Comparison of ENCODE assay signal across 9 mouse cellular contexts in the genomic region with DNA sequence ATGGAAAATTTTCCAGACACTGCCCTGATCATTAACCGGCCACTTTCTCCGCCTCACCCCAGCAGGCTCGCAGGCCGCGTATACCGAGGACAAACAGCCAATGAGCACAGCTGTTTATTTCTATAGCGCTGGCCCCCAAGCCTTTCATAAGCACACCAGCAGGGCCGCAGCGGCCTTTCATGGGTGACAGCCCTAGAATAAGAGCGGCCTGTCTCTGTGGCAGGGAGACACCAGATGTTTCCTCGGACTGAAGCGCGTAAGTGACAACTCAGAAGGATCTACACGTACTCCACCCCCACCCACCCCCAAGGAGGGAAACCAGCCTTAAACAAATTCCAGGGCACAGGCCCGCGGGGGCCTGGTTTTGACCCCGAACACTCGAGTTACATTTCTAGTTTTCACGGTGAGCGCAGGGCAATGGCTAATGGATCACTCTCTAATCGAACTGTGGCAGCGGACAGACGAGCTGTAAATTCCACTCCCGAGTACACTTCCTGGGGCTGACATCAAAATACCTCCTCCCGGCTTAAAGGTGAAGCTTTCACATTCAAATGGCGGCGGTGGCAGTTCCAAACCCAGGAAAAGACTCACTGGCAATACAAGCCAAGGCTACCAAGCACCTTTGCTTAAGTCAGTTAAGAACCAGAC. TPM values are rescaled to one million over a fixed set of nuclear protein-coding genes. Genes with fewer than 3 reads are reported as not detected.
DNase-seq lines count a peak whose midpoint lies in the region; ATAC-seq lines count a peak whose summit lies in the region.
"Had no signal": no experiment of that assay in that cellular context is flagged by ENCODE, and none has a peak within 500 bp of the region (broad histone marks: within the 10 kb centered on the region; RNA-seq: fewer than 3 reads in every experiment).

No protein-coding gene starts in this region.

- H3K9me3 ChIP-seq in heart, embryonic 16.5 days (replicated peaks; ENCODE audit: control insufficient read depth, low read length): 0 out of 2 replicates have a peak, but pooled peaks cover 2% of the 10 kb centered on the region
- H3K9me3 ChIP-seq in intestine, embryonic 16.5 days (ENCODE audit: control insufficient read depth, low read length): no peaks in the 10 kb centered on the region; the same call in 1 of the 2 replicates

- H3K36me3 ChIP-seq in heart, embryonic 16.5 days (ENCODE audit: control insufficient read depth, insufficient read depth): no peaks in the 10 kb centered on the region; the same call in 1 of the 2 replicates
- peaks cover 4% of the 10 kb centered on the region; the same call in 1 of the 2 replicates for H3K36me3 ChIP-seq in intestine, embryonic 16.5 days (ENCODE audit: control insufficient read depth, insufficient read depth, low read length)

- no peaks in the 10 kb centered on the region for H3K27me3 ChIP-seq in heart, embryonic 16.5 days (ENCODE audit: control insufficient read depth, insufficient read depth, low read length)
- H3K27me3 ChIP-seq in intestine, embryonic 16.5 days (replicated peaks; ENCODE audit: control insufficient read depth, insufficient read depth, low read length): no peaks in the 10 kb centered on the region

- peak overlapping the region; percentile 45 for H3K4me2 ChIP-seq in heart, embryonic 16.5 days (ENCODE audit: low read depth, low read length)
- H3K4me2 ChIP-seq in intestine, embryonic 16.5 days (ENCODE audit: low read depth, low read length): peak overlapping the region; percentile 11; the same call in 1 of the 2 replicates

- intact Hi-C loops in gastrocnemius, postnatal 36 days (cut with DNase I): loop anchor here (5.0 kb wide), 1 partner anchor 178 kb away; no protein-coding TSS in a partner anchor

- DNase-seq in heart, adult 9 months (ENCODE audit: low spot score in 2 of 2): no peak
- peak; percentile 69 for DNase-seq in embryo, embryonic 9.5 days (ENCODE audit: extremely low spot score)
- DNase-seq in neural tube, embryonic 10.5 days (ENCODE audit: extremely low spot score, low spot score): peak; percentile 71
- no peak for DNase-seq in gastrocnemius, postnatal 36 days
- no peak for DNase-seq in cerebellum, postnatal 10 days
- DNase-seq in adrenal gland, postnatal 10 days: no peak
- DNase-seq: heart, postnatal 14 days had no signal

- ATAC-seq in heart, embryonic 16.5 days (replicated peaks; ENCODE audit: extremely low read depth, insufficient read depth, low FRiP score): no peak
- peak; percentile 47; the same call in 1 of the 2 replicates for ATAC-seq in intestine, embryonic 16.5 days

- no peak overlapping the region for H3K27ac ChIP-seq in heart, embryonic 16.5 days (ENCODE audit: low read length)
- H3K27ac ChIP-seq in intestine, embryonic 16.5 days (ENCODE audit: low read length): no peak overlapping the region

- 28% methylated on average over 27 of the region's 27 CpGs for WGBS in heart, embryonic 16.5 days
- WGBS in intestine, embryonic 16.5 days: 18% methylated on average over 27 of the region's 27 CpGs

- H3K4me3 ChIP-seq in heart, embryonic 16.5 days (ENCODE audit: low read length): no peak overlapping the region
- H3K4me3 ChIP-seq in intestine, embryonic 16.5 days (ENCODE audit: low read length): no peak overlapping the region

- peak overlapping the region; percentile 31; the same call in 1 of the 2 replicates for H3K9ac ChIP-seq in heart, embryonic 16.5 days (ENCODE audit: low read length)
- H3K9ac ChIP-seq in intestine, embryonic 16.5 days (ENCODE audit: low read depth, low read length): no peak overlapping the region

- peaks cover 3% of the 10 kb centered on the region for H3K4me1 ChIP-seq in heart, embryonic 16.5 days (ENCODE audit: control insufficient read depth, insufficient read depth, low read length)
- peaks cover 2% of the 10 kb centered on the region; the same call in 1 of the 2 replicates for H3K4me1 ChIP-seq in intestine, embryonic 16.5 days (ENCODE audit: control insufficient read depth, insufficient read depth, low read length)

RNA-seq across cellular contexts. Expression of a gene that starts 47.7 kb away (rescaled TPM):
- polyA plus RNA-seq in heart, embryonic 16.5 days (2015; fragmentation: Nextera tagmentation; extraction: Ambion mirVana): 11.4 and 12.5 TPM in 2 replicates
- 24.9 and 28.0 TPM in 2 replicates for polyA plus RNA-seq in intestine, embryonic 16.5 days (2015; fragmentation: Nextera tagmentation; extraction: Ambion mirVana)
- 10 to 100 TPM; 12.7 to 14.7 TPM for total RNA-seq in gastrocnemius, postnatal 36 days (2021)
- total RNA-seq in adrenal gland, postnatal 10 days (2021): 10 to 100 TPM; 72.1 to 76.7 TPM

Comparison
In these comparisons a context has a peak if more than half of its experiments do, and no peak if none do; other contexts are left out.
1. DNase-seq: peak in embryo, embryonic 9.5 days (single experiment) and neural tube, embryonic 10.5 days (single experiment); none in heart, adult 9 months (0 of 2), gastrocnemius, postnatal 36 days (0 of 2), cerebellum, postnatal 10 days (0 of 2) and adrenal gland, postnatal 10 days (single experiment).
2. RNA of a gene that starts 47.7 kb away (total RNA-seq): 72.1 to 76.7 TPM in adrenal gland, postnatal 10 days; 12.7 to 14.7 TPM in gastrocnemius, postnatal 36 days; every median in the first group is over 4 times any median in the second.